Mouse (Mus musculus) cerebellum, adult 2 months (tissue): ENCODE measurements around the gene Ros1.

Source experiments
- CTCF ChIP-seq: fragments of 200-500 bp; IDR thresholded peaks from 2 replicates; pipeline ENCODE4 v1.5.1; 2011; ENCODE audit warnings: low read depth, mild to moderate bottlenecking, control low read depth, low read length, moderate library complexity, borderline replicate concordance; ENCODE audit not compliant: insufficient read depth
- POLR2A ChIP-seq: fragments of 200-500 bp; IDR thresholded peaks from 2 replicates; pipeline ENCODE4 v1.6.1; 2011; ENCODE audit warnings: low read length, control low read depth, borderline replicate concordance; ENCODE audit not compliant: insufficient read depth

GRCm38 (mm10) chr10:52174376-52174775 is 20.7 kb downstream of the Ros1 start:
- no peak for TF ChIP-seq CTCF
- TF ChIP-seq POLR2A, result no peak
